Mouse (Mus musculus) stomach, postnatal 0 days (tissue): Measurements from ENCODE around the gene Trak1. TPM values are rescaled to one million over a fixed set of nuclear protein-coding genes. Genes with fewer than 3 reads are reported as not detected.

Experiments
- ATAC-seq: fragments of 200-750 bp; cut with Nextera tagmentation; 2 replicates; pipeline ENCODE4 v1.8.0; 2017; ENCODE audit not compliant: low FRiP score, low TSS enrichment
- DNase-seq: peaks from one replicate; pipeline ENCODE4 v3.0.0-alpha.2; 2016; ENCODE audit warnings: low spot score
- H3K27ac ChIP-seq: fragments of 300-500 bp; sonication (generic); replicated peaks from 2 replicates; pipeline ENCODE4 v1.5.1; 2014; ENCODE audit warnings: mild to moderate bottlenecking, control low read depth
- H3K27me3 ChIP-seq: fragments of 300-500 bp; sonication (generic); 2 replicates; pipeline ENCODE4 v1.6.1; 2014; ENCODE audit warnings: low read length; ENCODE audit not compliant: control insufficient read depth, insufficient read depth
- H3K36me3 ChIP-seq: fragments of 300-500 bp; sonication (generic); 2 replicates; pipeline ENCODE4 v1.6.1; 2014; ENCODE audit warnings: low read length, mixed read lengths; ENCODE audit not compliant: control insufficient read depth, insufficient read depth
- H3K4me1 ChIP-seq: fragments of 300-500 bp; sonication (generic); replicated peaks from 2 replicates; pipeline ENCODE4 v1.6.1; 2014; ENCODE audit warnings: antibody characterized with exemption; ENCODE audit not compliant: control insufficient read depth, insufficient read depth
- H3K4me2 ChIP-seq: fragments of 300-500 bp; sonication (generic); replicated peaks from 2 replicates; pipeline ENCODE4 v1.6.1; 2014; ENCODE audit warnings: low read depth, mild to moderate bottlenecking, control low read depth, moderate library complexity
- H3K4me3 ChIP-seq: fragments of 300-500 bp; sonication (generic); 2 replicates; pipeline ENCODE4 v1.5.1; 2014; ENCODE audit warnings: low read depth, low read length, control low read depth
- H3K9ac ChIP-seq: fragments of 300-500 bp; sonication (generic); 2 replicates; pipeline ENCODE4 v1.6.1; 2014; ENCODE audit warnings: mild to moderate bottlenecking, low read length, control low read depth, mixed read lengths
- H3K9me3 ChIP-seq: fragments of 300-500 bp; sonication (generic); 2 replicates; pipeline ENCODE4 v1.6.1; 2016; ENCODE audit warnings: low read length; ENCODE audit not compliant: control insufficient read depth
- CTCF ChIP-seq: IDR thresholded peaks from 2 replicates; pipeline ENCODE4 v1.5.1; 2016; ENCODE audit warnings: antibody characterized with exemption, low read depth, mild to moderate bottlenecking, moderate library complexity
- EP300 ChIP-seq: optimal IDR thresholded peaks from 2 replicates; pipeline ENCODE3; 2016; ENCODE audit warnings: antibody characterized with exemption
- WGBS: fragments of 180-500 bp; shearing (Covaris S2); extraction: QIAGEN DNeasy Blood & Tissue Kit; methylation state at CpG from one replicate; pipeline ENCODE4 v1.1.7; 2014; 5-methylcytosine and 5-hydroxymethylcytosine counted together
- polyA plus RNA-seq: library from polyadenylated mRNA; unstranded; fragments of >200 nt; fragmentation: Nextera tagmentation; extraction: Ambion mirVana; gene quantifications from 2 replicates; pipeline ENCODE4 v1.2.1, GENCODE M21; 2015

Gene Trak1
- polyA plus RNA-seq, 1 experiment from 2014 or later: 24.0 TPM

DNA sequence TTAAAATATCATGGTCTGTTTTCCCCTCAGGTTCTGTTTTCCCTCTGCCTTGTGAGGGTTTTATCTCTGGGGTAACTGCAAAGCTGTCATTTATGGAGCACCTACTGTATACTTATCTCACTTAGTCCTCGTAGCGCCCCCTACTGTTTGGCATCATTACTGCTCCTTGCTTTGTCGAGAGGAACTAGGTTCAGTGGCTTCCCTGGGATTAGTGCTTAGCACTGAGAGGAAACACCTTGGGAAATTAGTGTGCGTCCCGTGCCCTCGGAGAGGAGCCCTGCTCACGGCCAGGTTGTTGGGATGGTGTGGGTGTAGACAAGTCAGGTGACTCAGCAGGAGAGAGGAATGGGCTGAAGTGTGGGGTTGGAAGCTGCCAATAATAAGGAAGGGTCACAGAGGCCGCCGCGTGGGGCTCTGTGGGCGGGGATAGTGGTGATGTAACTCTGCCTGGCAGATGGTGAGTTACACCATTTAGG lies 54.9 kb downstream of the Trak1 start:
- 0 out of 2 replicates have a peak overlapping the region, but pooled peaks have one; percentile 80 for H3K27ac ChIP-seq
- peak; percentile 35; the same call in 1 of the 2 replicates for ATAC-seq

DNA sequence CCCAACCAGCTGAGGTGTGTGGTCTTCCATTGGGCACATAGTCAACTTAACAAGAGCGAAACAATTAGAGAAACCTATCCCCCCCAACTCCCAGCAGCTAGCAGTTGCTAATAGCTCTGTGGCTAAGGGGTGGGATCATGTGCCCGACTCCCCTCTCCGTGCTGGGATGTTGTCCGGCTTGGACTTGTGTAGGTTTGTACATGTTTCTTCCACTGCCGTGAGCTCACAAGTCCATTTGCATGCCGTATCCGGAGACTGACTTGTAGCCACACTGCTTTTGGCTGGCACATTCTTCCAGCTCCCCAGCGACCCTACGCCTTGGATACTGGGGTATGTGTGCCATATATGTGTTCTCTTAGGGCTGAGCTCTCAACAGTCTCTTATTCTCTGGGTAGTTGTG lies 55.4 kb downstream of the Trak1 start:
- Histone ChIP-seq H3K4me3 (no peak overlapping the region), H3K9me3 (no peaks in the 10 kb centered on the region), H3K27ac (no peak overlapping the region), H3K27me3 (no peaks in the 10 kb centered on the region), H3K9ac (no peak overlapping the region), H3K4me2 (no peak overlapping the region), H3K4me1 (peaks cover 22% of the 10 kb centered on the region), H3K36me3 (no peaks in the 10 kb centered on the region)
- no peak for TF ChIP-seq CTCF
- TF ChIP-seq EP300: no peak
- WGBS: 85% methylated on average over 9 of the region's 9 CpGs
- ATAC-seq (no peak), DNase-seq (no peak)

More for the DNA sequence above, 54.9 kb downstream of the Trak1 start:
- H3K9me3 ChIP-seq: no peaks in the 10 kb centered on the region
- 24% methylated on average over 11 of the region's 11 CpGs for WGBS
- no peaks in the 10 kb centered on the region for H3K36me3 ChIP-seq
- H3K27me3 ChIP-seq: no peaks in the 10 kb centered on the region
- TF ChIP-seq CTCF: peak; percentile 78
- TF ChIP-seq EP300: no peak
- no peak overlapping the region for H3K9ac ChIP-seq
- peaks cover 22% of the 10 kb centered on the region for H3K4me1 ChIP-seq
- DNase-seq: peak; percentile 67
- H3K4me2 ChIP-seq: peak overlapping the region; percentile 17
- H3K4me3 ChIP-seq: no peak overlapping the region

DNA sequence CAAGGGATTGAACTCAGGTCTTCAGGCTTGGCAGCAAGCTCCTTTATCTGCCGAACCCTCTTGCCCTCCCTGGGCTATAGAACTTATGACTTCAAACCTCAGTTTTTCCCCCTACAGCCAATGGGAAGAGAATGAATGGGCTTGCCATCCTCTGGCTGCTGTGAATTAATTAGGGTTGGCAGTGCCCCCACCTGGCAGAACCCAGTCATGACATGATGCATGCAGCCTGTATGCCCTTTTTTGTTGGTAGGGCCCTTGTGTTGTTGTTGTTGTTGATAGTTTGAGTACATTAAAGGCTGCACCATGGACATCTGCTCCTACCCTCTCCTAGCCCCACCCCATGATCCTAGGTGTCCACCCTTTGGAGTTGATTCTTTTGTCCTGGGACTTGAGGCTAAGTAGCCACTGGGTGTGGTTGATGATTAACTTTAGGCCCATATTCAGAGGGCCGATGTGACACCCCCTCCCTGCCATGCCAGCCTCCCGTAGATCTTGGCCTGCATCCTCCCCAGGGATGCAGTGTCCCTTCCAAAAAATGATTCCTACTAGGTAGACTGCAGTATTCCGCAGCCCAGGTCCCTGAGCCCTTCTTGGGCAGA lies 57.6 kb downstream of the Trak1 start:
- Histone ChIP-seq H3K9ac (no peak overlapping the region), H3K4me2 (no peak overlapping the region), H3K9me3 (no peaks in the 10 kb centered on the region), H3K27ac (peak overlapping the region; percentile 75; the same call in 1 of the 2 replicates), H3K4me1 (peaks cover 17% of the 10 kb centered on the region), H3K4me3 (no peak overlapping the region), H3K27me3 (no peaks in the 10 kb centered on the region), H3K36me3 (no peaks in the 10 kb centered on the region)
- DNase-seq (peak; percentile 59), ATAC-seq (no peak)
- TF ChIP-seq EP300 (no peak), CTCF (peak; percentile 73)
- WGBS: 56% methylated on average over 4 of the region's 4 CpGs

DNA sequence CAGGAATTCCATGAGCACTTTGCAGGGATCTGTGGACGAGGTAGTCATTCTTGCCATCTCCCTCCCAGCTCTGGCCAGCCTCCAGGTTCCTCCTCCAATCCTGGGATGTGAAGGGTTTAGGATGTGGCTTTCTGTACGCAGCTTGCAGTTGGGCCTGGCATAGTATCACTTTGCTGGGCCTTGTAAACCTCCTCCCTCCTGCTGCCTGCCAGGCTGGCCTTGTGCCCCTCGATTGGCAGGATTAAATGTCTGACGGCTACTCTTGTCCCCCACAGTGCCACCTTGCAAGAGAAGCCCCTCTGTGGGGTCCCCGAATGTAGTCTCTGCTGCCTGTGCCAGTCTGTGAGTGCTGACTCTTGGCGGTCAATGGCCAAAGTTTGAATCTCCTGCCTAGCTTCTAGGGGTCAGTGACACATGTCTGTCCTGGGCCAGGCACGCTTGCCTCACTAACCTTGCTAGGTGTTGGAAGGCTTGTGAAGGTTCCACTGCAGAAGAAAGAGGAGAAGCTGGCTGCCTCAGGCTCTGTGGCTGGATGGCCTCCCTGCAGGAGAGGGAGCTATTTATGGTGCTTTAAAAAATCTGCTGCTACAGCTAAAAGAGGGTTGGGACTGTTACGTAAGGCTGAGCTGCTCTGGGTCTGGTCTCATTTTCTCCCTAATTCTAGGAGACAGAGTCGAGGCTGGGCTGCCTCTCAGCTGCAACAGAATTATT lies 58.3 kb downstream of the Trak1 start:
- ATAC-seq: peak; percentile 30; the same call in 1 of the 2 replicates
- Histone ChIP-seq H3K27ac (peak overlapping the region; percentile 75; the same call in 1 of the 2 replicates), H3K9me3 (no peaks in the 10 kb centered on the region), H3K4me1 (peaks cover 21% of the 10 kb centered on the region), H3K4me3 (no peak overlapping the region), H3K4me2 (no peak overlapping the region; the same call in 1 of the 2 replicates), H3K36me3 (no peaks in the 10 kb centered on the region), H3K9ac (peak overlapping the region; percentile 53), H3K27me3 (no peaks in the 10 kb centered on the region)
- WGBS: 49% methylated on average over 9 of the region's 9 CpGs
- no peak for TF ChIP-seq EP300
- TF ChIP-seq CTCF: no peak
- no peak for DNase-seq

DNA sequence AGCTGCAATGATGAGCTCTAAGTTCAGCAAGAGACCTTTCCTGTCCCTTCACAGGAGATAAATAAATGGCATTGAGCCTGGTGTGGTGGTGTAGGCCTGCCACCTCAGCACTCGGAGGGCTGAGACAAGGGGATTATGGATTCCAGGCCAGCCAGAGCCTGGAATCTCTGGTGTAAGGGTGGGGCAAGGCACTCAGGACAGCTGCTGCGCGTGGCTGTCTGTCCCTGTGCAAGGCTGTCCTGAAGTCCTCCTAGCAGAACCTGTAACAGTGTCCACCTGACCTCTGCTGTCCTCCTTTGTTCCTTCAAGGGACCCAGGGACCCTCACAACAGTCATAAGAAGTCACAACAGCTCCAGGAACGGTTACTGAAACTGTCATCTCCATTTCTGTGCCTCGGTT lies 59.8 kb downstream of the Trak1 start:
- Histone ChIP-seq H3K27me3 (no peaks in the 10 kb centered on the region), H3K4me3 (no peak overlapping the region), H3K4me1 (peaks cover 23% of the 10 kb centered on the region), H3K9me3 (no peaks in the 10 kb centered on the region), H3K36me3 (no peaks in the 10 kb centered on the region), H3K4me2 (no peak overlapping the region), H3K27ac (no peak overlapping the region), H3K9ac (no peak overlapping the region)
- WGBS: 72% methylated on average over 5 of the region's 5 CpGs
- TF ChIP-seq EP300 (no peak), CTCF (no peak)
- ATAC-seq (no peak), DNase-seq (no peak)
